Mouse (Mus musculus): ENCODE results near the gene Pbx3.

DNA sequence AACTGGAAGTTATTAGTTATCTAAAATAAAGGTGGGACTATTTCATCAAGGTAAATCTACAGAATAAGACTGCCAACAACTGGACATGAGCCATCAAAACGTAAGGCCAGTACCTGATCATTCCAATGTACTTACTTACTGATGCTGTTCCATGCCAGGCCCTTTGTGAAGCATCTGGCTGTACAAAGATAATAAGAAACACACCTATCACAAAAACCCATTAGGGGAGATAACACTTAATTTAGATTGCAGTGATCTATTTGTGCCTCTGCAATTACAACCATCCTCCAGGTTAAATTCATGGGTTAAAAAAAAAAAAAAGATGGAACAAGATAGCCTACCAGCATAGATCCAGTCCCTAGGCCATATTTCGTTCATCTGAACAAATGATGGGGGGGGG is 88.7 kb downstream of the Pbx3 start:
- TF ChIP-seq POLR2A (IDR thresholded peaks at IDR 0.05; ENCODE audit: insufficient read depth, low read depth, low read length) (no peak), CTCF (IDR thresholded peaks at IDR 0.05) (no peak)
